Mouse (Mus musculus): Measurements from ENCODE around the gene Actl6a. TPM values are rescaled to one million over a fixed set of nuclear protein-coding genes. Genes with fewer than 3 reads are reported as not detected.
"Not testable (repeated sequence)": the region's sequence is repeated elsewhere in the genome, so short reads cannot be mapped to it uniquely, and the experiment has no call there.

Actl6a gene
- polyA plus RNA-seq, 1 experiment from 2014 or later: 222 TPM

- Histone ChIP-seq H3K4me3 (no peak overlapping the region), H3K4me1 (no peaks in the 10 kb centered on the region), H3K4me2 (replicated peaks) (no peak overlapping the region), H3K9ac (replicated peaks) (no peak overlapping the region), H3K27me3 (no peaks in the 10 kb centered on the region), H3K9me3 (no peaks in the 10 kb centered on the region), H3K27ac (replicated peaks) (no peak overlapping the region), H3K36me3 (no peaks in the 10 kb centered on the region)
- ATAC-seq (ENCODE audit: low FRiP score, low read depth): peak; percentile 70
- 38% methylated on average over 7 of the region's 7 CpGs for WGBS
Observed at GRCm38 (mm10) chr3:32698228-32698863, 7.8 kb upstream of the Actl6a start.

- not testable (repeated sequence) for H3K9me3 ChIP-seq; ATAC-seq (ENCODE audit: low FRiP score, low read depth); H3K9ac ChIP-seq (replicated peaks); H3K4me3 ChIP-seq; H3K27ac ChIP-seq (replicated peaks); H3K4me2 ChIP-seq (replicated peaks); H3K4me1 ChIP-seq; H3K36me3 ChIP-seq; H3K27me3 ChIP-seq
- 91% methylated on average over 6 of the region's 6 CpGs for WGBS
Observed at GRCm38 (mm10) chr3:32704021-32704420, 2.1 kb upstream of the Actl6a start.

GRCm38 (mm10) chr3:32704632-32705031 is 1.5 kb upstream of the Actl6a start:
- H3K36me3 ChIP-seq; H3K27me3 ChIP-seq; ATAC-seq (ENCODE audit: low FRiP score, low read depth); H3K4me3 ChIP-seq; H3K27ac ChIP-seq (replicated peaks); H3K9ac ChIP-seq (replicated peaks); H3K4me1 ChIP-seq; H3K4me2 ChIP-seq (replicated peaks); H3K9me3 ChIP-seq: not testable (repeated sequence)
- WGBS: 88% methylated on average over 10 of the region's 10 CpGs

- H3K27ac ChIP-seq (replicated peaks): no peak overlapping the region
- ATAC-seq (ENCODE audit: low FRiP score, low read depth): no peak
- H3K4me2 ChIP-seq (replicated peaks): peak overlapping the region; percentile 78
Observed at GRCm38 (mm10) chr3:32708052-32708367, 1.9 kb downstream of the Actl6a start.

GRCm38 (mm10) chr3:32708368-32709231 is 2.5 kb downstream of the Actl6a start:
- Histone ChIP-seq H3K27me3 (no peaks in the 10 kb centered on the region), H3K4me1 (peaks cover 8% of the 10 kb centered on the region), H3K27ac (replicated peaks) (peak overlapping the region; percentile 91), H3K4me3 (peak overlapping the region; percentile 94), H3K9me3 (no peaks in the 10 kb centered on the region), H3K36me3 (peaks cover 21% of the 10 kb centered on the region), H3K4me2 (replicated peaks) (peak overlapping the region; percentile 78), H3K9ac (replicated peaks) (peak overlapping the region; percentile 92)
- WGBS: under 1% methylated on average over 88 of the region's 90 CpGs
- ATAC-seq (ENCODE audit: low FRiP score, low read depth): peak; percentile 100

More at GRCm38 (mm10) chr3:32708052-32708367, 1.9 kb downstream of the Actl6a start:
- WGBS: 2% methylated on average over 4 of the region's 4 CpGs
- peaks cover 15% of the 10 kb centered on the region for H3K36me3 ChIP-seq
- peak overlapping the region; percentile 94 for H3K4me3 ChIP-seq
- H3K4me1 ChIP-seq: peaks cover 8% of the 10 kb centered on the region
- H3K27me3 ChIP-seq: no peaks in the 10 kb centered on the region
- H3K9ac ChIP-seq (replicated peaks): no peak overlapping the region
- no peaks in the 10 kb centered on the region for H3K9me3 ChIP-seq

- Histone ChIP-seq H3K9me3 (no peaks in the 10 kb centered on the region), H3K36me3 (peaks cover 29% of the 10 kb centered on the region), H3K27me3 (no peaks in the 10 kb centered on the region), H3K27ac (replicated peaks) (peak overlapping the region; percentile 91), H3K9ac (replicated peaks) (peak overlapping the region; percentile 92), H3K4me2 (replicated peaks) (peak overlapping the region; percentile 78), H3K4me1 (peaks cover 8% of the 10 kb centered on the region), H3K4me3 (peak overlapping the region; percentile 94)
- 7% methylated on average over 9 of the region's 9 CpGs for WGBS
- ATAC-seq (ENCODE audit: low FRiP score, low read depth): no peak
Observed at GRCm38 (mm10) chr3:32709388-32709787, 3.3 kb downstream of the Actl6a start.

- no peaks in the 10 kb centered on the region for H3K27me3 ChIP-seq
- no peak overlapping the region for H3K27ac ChIP-seq (replicated peaks)
- peaks cover 71% of the 10 kb centered on the region for H3K36me3 ChIP-seq
- no peaks in the 10 kb centered on the region for H3K9me3 ChIP-seq
- no peak overlapping the region for H3K4me3 ChIP-seq
- no peak overlapping the region for H3K9ac ChIP-seq (replicated peaks)
- 96% methylated on average over 3 of the region's 3 CpGs for WGBS
- H3K4me2 ChIP-seq (replicated peaks): no peak overlapping the region
- H3K4me1 ChIP-seq: peaks cover 8% of the 10 kb centered on the region
- no peak for ATAC-seq (ENCODE audit: low FRiP score, low read depth)
Observed at GRCm38 (mm10) chr3:32713711-32714110, 7.6 kb downstream of the Actl6a start.

GRCm38 (mm10) chr3:32717403-32717802 is 11.3 kb downstream of the Actl6a start:
- H3K36me3 ChIP-seq: peaks cover 97% of the 10 kb centered on the region
- not testable (repeated sequence) for H3K9ac ChIP-seq (replicated peaks); H3K9me3 ChIP-seq; H3K4me3 ChIP-seq; ATAC-seq (ENCODE audit: low FRiP score, low read depth); H3K4me1 ChIP-seq; H3K27ac ChIP-seq (replicated peaks); H3K27me3 ChIP-seq; H3K4me2 ChIP-seq (replicated peaks)
- 96% methylated on average over 6 of the region's 6 CpGs for WGBS

GRCm38 (mm10) chr3:32718271-32718670 is 12.2 kb downstream of the Actl6a start:
- no peak overlapping the region for H3K27ac ChIP-seq (replicated peaks)
- H3K36me3 ChIP-seq: peaks cover 97% of the 10 kb centered on the region
- H3K9ac ChIP-seq (replicated peaks): no peak overlapping the region
- no peaks in the 10 kb centered on the region for H3K27me3 ChIP-seq
- WGBS: 94% methylated on average over 5 of the region's 5 CpGs
- no peak overlapping the region for H3K4me3 ChIP-seq
- ATAC-seq (ENCODE audit: low FRiP score, low read depth): no peak
- H3K4me2 ChIP-seq (replicated peaks): no peak overlapping the region
- no peaks in the 10 kb centered on the region for H3K9me3 ChIP-seq
- no peaks in the 10 kb centered on the region for H3K4me1 ChIP-seq

GRCm38 (mm10) chr3:32724191-32724590 is 18.1 kb downstream of the Actl6a start:
- Histone ChIP-seq H3K4me2 (replicated peaks) (no peak overlapping the region), H3K4me3 (no peak overlapping the region), H3K27me3 (no peaks in the 10 kb centered on the region), H3K27ac (replicated peaks) (no peak overlapping the region), H3K36me3 (peaks cover 89% of the 10 kb centered on the region), H3K9me3 (no peaks in the 10 kb centered on the region), H3K9ac (replicated peaks) (no peak overlapping the region), H3K4me1 (no peaks in the 10 kb centered on the region)
- WGBS: 95% methylated on average over 7 of the region's 7 CpGs
- ATAC-seq (ENCODE audit: low FRiP score, low read depth): no peak

GRCm38 (mm10) chr3:32725951-32726350 is 19.9 kb downstream of the Actl6a start:
- Histone ChIP-seq H3K9ac (replicated peaks) (no peak overlapping the region), H3K27ac (replicated peaks) (no peak overlapping the region), H3K36me3 (peaks cover 89% of the 10 kb centered on the region), H3K27me3 (no peaks in the 10 kb centered on the region), H3K4me3 (no peak overlapping the region), H3K4me2 (replicated peaks) (no peak overlapping the region), H3K9me3 (no peaks in the 10 kb centered on the region), H3K4me1 (no peaks in the 10 kb centered on the region)
- no peak for ATAC-seq (ENCODE audit: low FRiP score, low read depth)
- 93% methylated on average over 5 of the region's 5 CpGs for WGBS

- Histone ChIP-seq H3K4me1 (no peaks in the 10 kb centered on the region), H3K4me3 (no peak overlapping the region), H3K36me3 (peaks cover 87% of the 10 kb centered on the region), H3K27ac (replicated peaks) (no peak overlapping the region), H3K9me3 (no peaks in the 10 kb centered on the region), H3K4me2 (replicated peaks) (no peak overlapping the region), H3K9ac (replicated peaks) (no peak overlapping the region), H3K27me3 (no peaks in the 10 kb centered on the region)
- no peak for ATAC-seq (ENCODE audit: low FRiP score, low read depth)
- WGBS: 94% methylated on average over 4 of the region's 4 CpGs
Observed at GRCm38 (mm10) chr3:32727861-32728260, 21.8 kb downstream of the Actl6a start.

Measured in midbrain, embryonic 12.5 days (tissue).